ENCODE assay signal across 8 mouse cellular contexts in the genomic region with DNA sequence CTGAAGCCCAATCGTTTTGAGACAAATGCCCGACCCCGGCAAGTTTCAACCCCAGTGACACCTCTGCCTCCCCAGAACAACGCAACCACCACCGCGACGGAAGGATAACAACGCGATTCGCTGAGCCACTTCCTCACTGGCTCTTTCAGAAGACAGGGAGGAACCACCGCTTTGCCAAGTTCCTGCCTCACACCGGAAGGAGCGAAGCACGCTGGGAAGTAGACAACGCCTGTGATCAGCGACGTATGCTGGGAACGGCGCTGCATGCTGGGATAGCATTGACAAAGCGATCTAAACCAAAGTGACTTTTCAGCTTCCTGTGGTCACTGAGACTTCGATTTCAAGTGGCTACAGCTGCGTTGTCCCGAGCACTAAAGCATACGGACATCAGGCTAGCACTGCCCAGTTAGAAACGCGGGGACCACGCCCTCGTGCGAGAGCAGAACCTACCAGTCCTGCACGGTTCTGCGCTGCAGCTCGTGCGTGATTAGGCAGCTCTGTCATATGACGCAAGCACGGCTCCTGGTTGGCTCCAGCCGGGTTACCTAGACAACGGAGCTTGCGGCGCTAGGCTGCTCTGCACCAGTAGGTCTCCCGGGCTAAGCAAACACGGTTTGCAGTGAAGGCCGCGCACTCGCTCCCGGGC. TPM values are rescaled to one million over a fixed set of nuclear protein-coding genes. Genes with fewer than 3 reads are reported as not detected.
DNase-seq lines count a peak whose midpoint lies in the region; ATAC-seq and TF ChIP-seq lines count a peak whose summit lies in the region.

A gene (plus strand): TSS at position 195 of the 646 bp plus-strand sequence.

- no peak for TF ChIP-seq RAD21 in CH12.LX (IDR thresholded peaks at IDR 0.05; ENCODE audit: low read depth, low read length)

- peak within 1 kb of the TSS; percentile 97 for H3K9ac ChIP-seq in CH12.LX (ENCODE audit: insufficient read depth, low read depth)
- H3K9ac ChIP-seq in forebrain, embryonic 11.5 days (ENCODE audit: low read length) = peak within 1 kb of the TSS; percentile 78
- peak within 1 kb of the TSS; percentile 86 for H3K9ac ChIP-seq in heart, embryonic 16.5 days (ENCODE audit: low read length)
- H3K9ac ChIP-seq in liver, embryonic 15.5 days = peak within 1 kb of the TSS; percentile 72
- peak within 1 kb of the TSS; percentile 80 for H3K9ac ChIP-seq in neural tube, embryonic 12.5 days

- TF ChIP-seq CTCF in CH12.LX (conservative IDR thresholded peaks at IDR 0.05 in 1 of 2, IDR thresholded peaks at IDR 0.05 in 1 of 2; ENCODE audit: low read depth in 2 of 2, low read length in 2 of 2) = no peak

- peaks cover 12 to 23% of the 10 kb centered on the region in 2 experiments for H3K36me3 ChIP-seq in CH12.LX (replicated peaks in 1 of 2; ENCODE audit: control insufficient read depth in 1 of 2, insufficient read depth in 1 of 2, low read length in 1 of 2)
- H3K36me3 ChIP-seq in forebrain, embryonic 11.5 days (ENCODE audit: control insufficient read depth, insufficient read depth, low read length) = no peaks in the 10 kb centered on the region; the same call in 1 of the 2 replicates
- H3K36me3 ChIP-seq in heart, embryonic 16.5 days (ENCODE audit: control insufficient read depth, insufficient read depth) = peaks cover 13% of the 10 kb centered on the region
- peaks cover 12% of the 10 kb centered on the region; the same call in 1 of the 2 replicates for H3K36me3 ChIP-seq in liver, embryonic 15.5 days (replicated peaks)
- peaks cover 16% of the 10 kb centered on the region for H3K36me3 ChIP-seq in neural tube, embryonic 12.5 days

- DNase-seq in CH12.LX (ENCODE audit: extremely low read depth) = peak; percentile 97
- peak; percentile 91 for DNase-seq in c-Kit-positive CD71-positive TER-119-negative erythroid progenitor cells, embryonic 14.5 days (ENCODE audit: low read depth)
- peak; percentile 96 for DNase-seq in forebrain, embryonic 11.5 days (ENCODE audit: low spot score)
- peak; percentile 94 to 97 for DNase-seq in kidney, postnatal 36 days
- peak; percentile 99 for DNase-seq in telencephalon, adult 2 months (ENCODE audit: low read depth, low spot score)

- TF ChIP-seq EP300 in CH12.LX (IDR thresholded peaks at IDR 0.05; ENCODE audit: low read length) = no peak

- H3K79me2 ChIP-seq in CH12.LX (replicated peaks; ENCODE audit: control insufficient read depth, extremely low read depth, insufficient read depth, poor library complexity, severe bottlenecking) = peaks cover 4% of the 10 kb centered on the region

- peak within 1 kb of the TSS; percentile 94 for H3K4me2 ChIP-seq in CH12.LX (ENCODE audit: insufficient read depth, low read depth, poor library complexity, severe bottlenecking)
- peak within 1 kb of the TSS; percentile 69 for H3K4me2 ChIP-seq in forebrain, embryonic 11.5 days (ENCODE audit: low read depth, low read length, severe bottlenecking)
- H3K4me2 ChIP-seq in heart, embryonic 16.5 days (ENCODE audit: low read depth, low read length) = peak within 1 kb of the TSS; percentile 94
- H3K4me2 ChIP-seq in liver, embryonic 15.5 days = peak within 1 kb of the TSS; percentile 97
- peak within 1 kb of the TSS; percentile 82 for H3K4me2 ChIP-seq in neural tube, embryonic 12.5 days (replicated peaks)

- in situ Hi-C loops in CH12.LX (cut with MboI; ENCODE audit: low pct_ligation_motif_present, low pct_unique_long_range_greater_than_20kb, low sequenced_read_pairs) = no loop called here

- peak; percentile 94 for TF ChIP-seq POLR2A in CH12.LX (IDR thresholded peaks at IDR 0.05; ENCODE audit: low read depth, low read length)

- H3K27me3 ChIP-seq in CH12.LX (replicated peaks) = peaks cover 10% of the 10 kb centered on the region
- H3K27me3 ChIP-seq in forebrain, embryonic 11.5 days (ENCODE audit: control insufficient read depth, insufficient read depth, low read length) = no peaks in the 10 kb centered on the region
- no peaks in the 10 kb centered on the region for H3K27me3 ChIP-seq in heart, embryonic 16.5 days (ENCODE audit: control insufficient read depth, insufficient read depth, low read length)
- no peaks in the 10 kb centered on the region for H3K27me3 ChIP-seq in liver, embryonic 15.5 days
- no peaks in the 10 kb centered on the region for H3K27me3 ChIP-seq in neural tube, embryonic 12.5 days (replicated peaks)

- dilution Hi-C loops in CH12.LX (cut with MboI; ENCODE audit: extremely low pct_ligation_motif_present, extremely low pct_unique_long_range_greater_than_20kb, low sequenced_read_pairs) = no loop called here

- under 1% methylated on average over 45 of the region's 45 CpGs for WGBS in forebrain, embryonic 11.5 days
- under 1% methylated on average over 45 of the region's 45 CpGs for whole genome bisulfite sequencing in heart, embryonic 16.5 days
- WGBS in liver, embryonic 15.5 days (ENCODE audit: insufficient replicate concordance) = under 1% methylated on average over 45 of the region's 45 CpGs
- WGBS in neural tube, embryonic 12.5 days = under 1% methylated on average over 45 of the region's 45 CpGs

- H3K9me3 ChIP-seq in CH12.LX (replicated peaks; ENCODE audit: low read length) = no peaks in the 10 kb centered on the region
- no peaks in the 10 kb centered on the region for H3K9me3 ChIP-seq in forebrain, embryonic 11.5 days (ENCODE audit: control insufficient read depth, low read length)
- peaks cover 7% of the 10 kb centered on the region; the same call in 1 of the 2 replicates for H3K9me3 ChIP-seq in heart, embryonic 16.5 days (replicated peaks; ENCODE audit: control insufficient read depth, low read length)
- no peaks in the 10 kb centered on the region for H3K9me3 ChIP-seq in liver, embryonic 15.5 days (replicated peaks)
- no peaks in the 10 kb centered on the region for H3K9me3 ChIP-seq in neural tube, embryonic 12.5 days

- peak within 1 kb of the TSS; percentile 63 to 85 (median 79) for H3K4me3 ChIP-seq in CH12.LX (replicated peaks in 1 of 3; ENCODE audit: low read depth in 2 of 3, low read length in 2 of 3, poor library complexity in 1 of 3)
- peak within 1 kb of the TSS; percentile 67 for H3K4me3 ChIP-seq in forebrain, embryonic 11.5 days (ENCODE audit: low read depth, low read length)
- H3K4me3 ChIP-seq in heart, embryonic 16.5 days (ENCODE audit: low read length) = peak within 1 kb of the TSS; percentile 93
- peak within 1 kb of the TSS; percentile 78 for H3K4me3 ChIP-seq in liver, embryonic 15.5 days (replicated peaks)
- peak within 1 kb of the TSS; percentile 83 for H3K4me3 ChIP-seq in neural tube, embryonic 12.5 days

- H3K27ac ChIP-seq in CH12.LX (ENCODE audit: insufficient read depth, low read depth) = peak within 1 kb of the TSS; percentile 93
- H3K27ac ChIP-seq in forebrain, embryonic 11.5 days (ENCODE audit: low read depth, low read length) = peak within 1 kb of the TSS; percentile 91
- H3K27ac ChIP-seq in heart, embryonic 16.5 days (ENCODE audit: low read length) = peak within 1 kb of the TSS; percentile 99
- H3K27ac ChIP-seq in liver, embryonic 15.5 days (replicated peaks) = peak within 1 kb of the TSS; percentile 91
- peak within 1 kb of the TSS; percentile 90 for H3K27ac ChIP-seq in neural tube, embryonic 12.5 days

- H3K4me1 ChIP-seq in CH12.LX (ENCODE audit: control insufficient read depth in 1 of 2, insufficient read depth in 2 of 2) = peaks cover 9 to 25% of the 10 kb centered on the region in 2 experiments
- H3K4me1 ChIP-seq in forebrain, embryonic 11.5 days (replicated peaks; ENCODE audit: control insufficient read depth, insufficient read depth, low read length) = peaks cover 11% of the 10 kb centered on the region; the same call in 1 of the 2 replicates
- peaks cover 21% of the 10 kb centered on the region for H3K4me1 ChIP-seq in heart, embryonic 16.5 days (ENCODE audit: control insufficient read depth, insufficient read depth, low read length)
- H3K4me1 ChIP-seq in liver, embryonic 15.5 days (replicated peaks) = peaks cover 47% of the 10 kb centered on the region
- peaks cover 28% of the 10 kb centered on the region for H3K4me1 ChIP-seq in neural tube, embryonic 12.5 days

- peak; percentile 100 for ATAC-seq in forebrain, embryonic 11.5 days (replicated peaks; ENCODE audit: low FRiP score)
- peak; percentile 99 for ATAC-seq in heart, embryonic 16.5 days (replicated peaks; ENCODE audit: extremely low read depth, insufficient read depth, low FRiP score)
- ATAC-seq in liver, embryonic 15.5 days (ENCODE audit: insufficient read depth) = peak; percentile 98
- peak; percentile 100 for ATAC-seq in neural tube, embryonic 12.5 days (ENCODE audit: low FRiP score, low read depth)

TF ChIP-seq in CH12.LX, 34 proteins besides CTCF, POLR2A, EP300 and RAD21 (continues in another document):
- TF ChIP-seq MXI1 (IDR thresholded peaks at IDR 0.05; ENCODE audit: low read depth, low read length) = peak; percentile 96
- TF ChIP-seq MAX (IDR thresholded peaks at IDR 0.05; ENCODE audit: low read length) = no peak; the same call in none of the 2 replicates
- peak; percentile 82; the same call in 1 of the 2 replicates for TF ChIP-seq POLR2AphosphoS2 (IDR thresholded peaks at IDR 0.05; ENCODE audit: low read depth, low read length)
- TF ChIP-seq NRF1 (IDR thresholded peaks at IDR 0.05; ENCODE audit: low read depth, low read length) = peak; percentile 60; the same call in 1 of the 2 replicates
- TF ChIP-seq BHLHE40 (IDR thresholded peaks at IDR 0.05; ENCODE audit: low read depth, low read length) = peak; percentile 91
- TF ChIP-seq TBP (conservative IDR thresholded peaks at IDR 0.05; ENCODE audit: low read depth, low read length) = peak; percentile 83
- peak; percentile 89; the same call in 1 of the 2 replicates for TF ChIP-seq KAT2A (IDR thresholded peaks at IDR 0.05; ENCODE audit: insufficient replicate concordance, low read length)
- peak; percentile 97 for TF ChIP-seq ELF1 (IDR thresholded peaks at IDR 0.05; ENCODE audit: low read depth, low read length)
- TF ChIP-seq JUND (conservative IDR thresholded peaks at IDR 0.05; ENCODE audit: low read depth, low read length) = 0 out of 2 replicates have a peak, but pooled peaks have one; percentile 12
- TF ChIP-seq E2F4 (IDR thresholded peaks at IDR 0.05; ENCODE audit: insufficient replicate concordance, low read depth, low read length) = no peak
- TF ChIP-seq RCOR1 (conservative IDR thresholded peaks at IDR 0.05; ENCODE audit: low read depth, low read length) = no peak
- no peak for TF ChIP-seq GABPA (IDR thresholded peaks at IDR 0.05; ENCODE audit: insufficient replicate concordance, low read depth, low read length)
- peak; percentile 93 for TF ChIP-seq HCFC1 (IDR thresholded peaks at IDR 0.05; ENCODE audit: low read depth, low read length)
- TF ChIP-seq ETS1 (conservative IDR thresholded peaks at IDR 0.05; ENCODE audit: low read depth, low read length) = peak; percentile 47

RNA-seq across cellular contexts. Expression of the gene that starts here (rescaled TPM):
- total RNA-seq in CH12.LX (2012; rRNA removed) (13.2 and 15.9 TPM in 2 replicates), CH12.LX (2014; rRNA removed) (12.9 and 16.1 TPM in 2 replicates)
- polyA plus RNA-seq in CH12.LX (2012; ENCODE audit: insufficient read length, low read depth) = 11.6 and 11.9 TPM in 2 replicates
- polyA plus RNA-seq in forebrain, embryonic 11.5 days (2014; fragmentation: Nextera tagmentation; extraction: Ambion mirVana) = 41.0 and 43.0 TPM in 2 replicates
- 26.9 and 27.1 TPM in 2 replicates for polyA plus RNA-seq in heart, embryonic 16.5 days (2015; fragmentation: Nextera tagmentation; extraction: Ambion mirVana)
- polyA plus RNA-seq in liver, embryonic 15.5 days (2015; fragmentation: Nextera tagmentation; extraction: Ambion mirVana) = 15.7 and 17.5 TPM in 2 replicates
- polyA plus RNA-seq in neural tube, embryonic 12.5 days (2016; fragmentation: Nextera tagmentation; extraction: Ambion mirVana) = 54.8 and 60.0 TPM in 2 replicates

Comparison
In these comparisons a context has a peak if more than half of its experiments do, and no peak if none do; other contexts are left out.
1. Peak in every context shown above with its lines: DNase-seq, ATAC-seq, H3K4me3 ChIP-seq and H3K27ac ChIP-seq.